Mouse (Mus musculus): ENCODE measurements around the gene Tesk1.

- no peak for TF ChIP-seq CTCF (conservative IDR thresholded peaks at IDR 0.05; ENCODE audit: low read length)
- no peak for TF ChIP-seq POU5F1 (IDR thresholded peaks at IDR 0.05; ENCODE audit: borderline replicate concordance, low read length)
These were observed 52.1 kb downstream of the Tesk1 start for GRCm38 (mm10) chr4:43493846-43494240.
